Mouse (Mus musculus): ENCODE measurements around the gene Unc13b.
A peak's percentile ranks its signal among the peaks of the same experiment; 100 is the strongest.

Gene Unc13b

DNA sequence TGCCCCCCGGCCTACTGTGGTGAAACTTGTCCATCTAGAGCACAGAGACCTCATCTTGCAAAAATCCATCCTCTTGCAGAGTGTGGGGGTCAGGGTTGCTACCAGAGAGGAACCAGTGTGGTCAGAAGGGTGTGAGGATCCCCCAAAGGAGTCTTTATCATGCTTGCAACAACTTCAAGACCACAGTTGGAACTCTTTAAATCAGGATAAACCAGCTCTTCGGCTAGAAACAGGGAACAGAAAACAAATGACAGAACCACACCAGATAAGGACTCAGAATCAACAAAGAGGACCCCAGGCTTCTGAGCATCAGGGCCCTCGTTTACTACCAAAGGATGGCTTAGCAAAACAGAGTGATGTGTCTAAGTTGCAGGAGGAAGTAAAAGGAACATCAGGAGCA lies 157.7 kb downstream of the Unc13b start:
- DNase-seq (ENCODE audit: low read depth in 1 of 2, low spot score in 2 of 2), result no peak

DNA sequence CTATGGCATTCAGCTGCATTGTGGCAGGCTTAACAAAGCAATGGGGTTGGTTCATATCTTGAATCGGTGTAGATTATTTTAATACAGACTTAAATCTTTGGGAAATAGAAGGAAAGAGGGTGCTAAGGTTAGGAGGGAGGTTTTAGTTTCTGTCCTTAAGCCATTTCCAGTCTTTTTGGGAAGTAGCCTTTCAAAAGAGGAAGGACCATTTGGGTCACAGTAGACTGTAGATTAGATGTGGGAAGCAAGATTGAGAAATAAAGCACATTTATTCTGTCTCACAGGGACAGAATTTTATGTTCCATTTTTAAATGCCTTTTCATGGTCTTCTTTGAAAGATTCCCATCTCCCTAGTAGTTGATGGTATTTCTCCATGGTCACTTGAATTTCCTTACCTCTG lies 159.2 kb downstream of the Unc13b start:
- DNase-seq (ENCODE audit: low read depth in 1 of 2, low spot score in 2 of 2), result no peak

DNA sequence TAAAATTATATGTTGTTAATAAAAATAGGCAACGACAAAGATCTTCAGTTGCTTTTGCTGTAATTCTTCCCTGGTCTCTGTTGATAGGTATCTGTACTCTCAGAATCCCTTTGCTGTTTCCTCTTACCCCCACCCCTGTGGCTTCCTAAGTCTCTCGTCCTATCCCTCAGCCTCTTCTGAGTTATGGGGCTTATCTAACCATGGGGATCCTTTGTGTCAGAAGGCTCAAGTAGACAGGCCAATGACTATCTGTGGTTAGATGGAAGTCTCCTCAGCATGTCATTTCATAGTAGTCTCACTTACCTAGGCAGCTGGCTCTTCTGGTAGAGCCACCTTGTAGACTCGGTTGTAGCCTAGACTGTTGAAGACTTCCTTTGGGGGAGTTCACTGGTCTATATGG lies 173.1 kb downstream of the Unc13b start:
- no peak for DNase-seq (ENCODE audit: low read depth in 1 of 2, low spot score in 2 of 2)

DNA sequence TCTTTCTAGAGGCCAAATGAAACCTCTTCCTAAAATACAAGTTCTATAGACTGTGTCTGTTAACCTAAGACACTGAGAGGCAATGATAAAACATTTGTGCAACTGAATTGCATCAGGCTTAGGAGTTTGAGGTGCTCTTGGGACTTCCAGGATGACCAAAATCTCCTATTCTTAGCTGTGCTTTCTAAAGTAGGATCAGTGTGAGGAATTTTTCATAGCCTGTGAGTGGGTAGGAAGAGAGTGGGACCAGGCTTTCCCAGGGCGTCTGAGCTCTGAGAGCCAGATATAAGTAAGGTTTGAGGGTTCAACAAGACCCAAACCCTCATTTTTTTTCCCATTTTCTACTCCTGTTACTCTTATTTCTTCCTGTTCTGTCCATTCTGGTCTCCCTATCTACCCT lies 174.2 kb downstream of the Unc13b start:
- DNase-seq (ENCODE audit: low read depth in 1 of 2, low spot score in 2 of 2), result no peak

DNA sequence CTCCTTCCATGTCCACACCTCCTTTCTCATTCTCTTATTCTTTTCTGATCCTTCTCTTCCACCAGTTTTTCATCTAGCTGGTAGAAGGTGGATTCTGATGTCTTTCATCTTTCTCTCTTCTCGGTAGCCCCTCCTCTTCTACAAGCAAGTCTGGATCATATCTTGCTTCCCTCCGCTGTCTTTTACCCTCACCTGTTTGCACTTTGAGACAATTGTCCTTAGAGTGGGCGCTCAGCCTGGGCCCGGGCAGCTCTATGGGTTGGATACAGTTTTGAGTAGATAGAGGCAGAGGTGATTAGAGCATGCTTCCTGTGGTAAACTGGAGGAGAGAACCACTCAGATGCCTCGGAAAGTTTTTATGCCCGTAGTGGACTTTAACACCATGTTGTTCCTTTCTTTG lies 174.7 kb downstream of the Unc13b start:
- DNase-seq (ENCODE audit: low read depth in 1 of 2, low spot score in 2 of 2), result no peak

DNA sequence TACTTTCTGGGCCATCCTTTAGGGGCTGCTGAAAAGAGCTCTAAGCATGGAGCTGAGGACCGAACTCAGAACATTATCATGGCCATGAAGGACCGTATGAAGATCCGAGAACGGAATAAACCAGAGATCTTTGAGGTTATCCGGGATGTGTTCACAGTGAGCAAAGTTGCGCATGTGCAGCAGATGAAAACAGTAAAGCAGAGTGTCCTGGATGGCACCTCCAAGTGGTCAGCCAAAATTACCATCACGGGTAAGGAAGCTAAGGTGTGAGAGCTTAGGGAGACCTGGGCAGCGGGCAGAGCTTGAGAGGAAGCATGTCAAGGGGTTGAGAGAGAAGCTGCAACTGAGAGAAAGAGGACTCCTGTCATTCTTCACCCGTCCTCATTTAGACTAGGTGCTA lies 178.1 kb downstream of the Unc13b start:
- no peak for DNase-seq (ENCODE audit: low read depth in 1 of 2, low spot score in 2 of 2)

DNA sequence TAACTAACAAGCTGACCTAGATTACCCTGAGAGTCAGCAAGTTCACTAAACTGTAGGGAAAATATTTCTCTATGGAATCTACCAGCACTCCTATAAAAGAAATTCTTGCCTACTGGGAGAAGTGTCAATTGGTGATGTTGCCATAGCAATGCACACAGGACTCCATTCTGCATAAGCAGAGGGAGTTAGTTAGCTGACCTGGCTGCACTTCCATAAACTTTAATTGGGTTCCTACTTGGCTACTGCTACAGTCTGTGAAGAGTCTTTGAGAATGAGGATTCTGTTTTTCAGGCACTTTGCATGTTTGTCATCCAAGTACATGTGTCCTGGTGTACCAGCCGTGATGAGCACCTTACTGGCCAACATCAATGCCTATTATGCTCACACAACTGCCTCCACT lies 182.0 kb downstream of the Unc13b start:
- DNase-seq (ENCODE audit: low read depth in 1 of 2, low spot score in 2 of 2), result no peak

DNA sequence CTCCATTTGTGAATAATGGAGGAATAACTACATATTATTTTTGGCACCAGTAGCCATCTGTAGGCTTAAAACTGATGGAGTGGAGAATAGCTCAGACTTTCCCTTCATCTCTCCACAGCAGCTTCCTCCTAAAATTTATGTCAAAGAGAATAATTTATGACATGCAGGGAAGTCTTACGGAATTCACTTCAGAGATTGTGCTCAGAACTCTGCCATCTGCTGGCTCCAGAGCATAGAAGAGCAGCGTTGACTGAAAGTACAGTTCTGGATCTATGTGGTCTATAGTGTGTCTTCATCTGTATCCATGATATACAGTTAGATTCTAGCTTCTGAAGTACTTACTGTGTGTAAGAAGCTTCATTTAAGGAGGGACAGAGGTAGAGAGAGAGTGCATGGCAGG lies 185.3 kb downstream of the Unc13b start:
- DNase-seq (ENCODE audit: low read depth in 1 of 2, low spot score in 2 of 2), result no peak

DNA sequence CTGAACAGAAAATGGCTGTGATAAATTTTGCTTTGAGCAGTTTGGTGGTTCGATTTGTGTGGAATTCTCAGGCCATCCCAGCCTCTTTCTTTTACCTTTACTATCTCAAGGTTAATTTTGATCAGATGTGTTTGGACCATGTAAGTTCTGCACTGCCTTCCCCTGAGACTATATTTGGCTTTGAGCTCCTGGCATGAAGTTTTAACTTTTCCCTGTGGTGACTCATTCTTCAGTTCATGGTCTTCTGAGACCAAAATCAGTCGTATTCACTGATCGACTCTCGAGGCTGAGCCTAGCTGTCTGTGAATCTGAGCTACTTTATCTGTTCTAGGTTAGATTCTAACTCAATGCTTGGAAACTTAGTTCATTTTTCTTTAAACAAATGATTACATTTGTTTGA lies 187.0 kb downstream of the Unc13b start:
- no peak for DNase-seq (ENCODE audit: low read depth in 1 of 2, low spot score in 2 of 2)

DNA sequence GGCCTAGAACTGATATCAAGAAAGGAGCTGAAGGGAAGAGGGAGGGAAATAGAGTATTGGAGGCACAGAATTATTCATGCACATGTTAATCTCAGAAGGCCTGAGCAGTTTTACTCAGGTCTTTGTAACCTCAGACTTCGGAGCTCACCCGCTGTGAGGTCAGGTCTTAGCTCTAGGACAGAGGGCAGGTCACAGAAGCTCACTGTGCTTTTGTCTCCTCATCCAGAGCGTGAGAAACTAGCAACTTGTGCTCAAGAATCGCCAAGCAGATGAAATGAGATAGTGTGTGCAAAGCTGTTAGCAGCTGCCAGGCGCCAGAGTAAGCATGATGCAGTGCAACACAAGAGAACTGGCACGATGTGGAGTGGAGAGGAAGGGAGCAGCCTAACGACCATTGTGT lies 189.3 kb downstream of the Unc13b start:
- no peak for DNase-seq (ENCODE audit: low read depth in 1 of 2, low spot score in 2 of 2)

DNA sequence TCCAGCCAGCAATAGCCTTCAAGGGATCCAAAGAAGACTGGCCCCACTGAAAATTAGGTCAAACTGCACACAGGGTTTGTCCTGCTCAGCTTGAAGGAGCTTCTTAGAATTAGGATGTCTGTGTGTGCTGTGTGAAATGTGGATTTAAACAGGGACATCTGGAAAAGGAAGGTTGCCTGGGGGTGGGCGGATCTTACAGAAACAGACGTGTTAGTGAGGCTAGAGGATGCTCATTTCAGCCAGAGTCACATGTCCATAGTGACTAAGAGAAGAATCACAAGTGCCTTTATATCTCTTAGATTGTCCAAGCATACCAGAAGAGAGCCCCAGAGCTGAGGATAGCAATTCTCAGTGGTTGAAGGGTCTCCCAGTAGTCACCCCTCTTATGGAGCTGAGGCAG lies 190.2 kb downstream of the Unc13b start:
- DNase-seq (ENCODE audit: low read depth in 1 of 2, low spot score in 2 of 2), result no peak

DNA sequence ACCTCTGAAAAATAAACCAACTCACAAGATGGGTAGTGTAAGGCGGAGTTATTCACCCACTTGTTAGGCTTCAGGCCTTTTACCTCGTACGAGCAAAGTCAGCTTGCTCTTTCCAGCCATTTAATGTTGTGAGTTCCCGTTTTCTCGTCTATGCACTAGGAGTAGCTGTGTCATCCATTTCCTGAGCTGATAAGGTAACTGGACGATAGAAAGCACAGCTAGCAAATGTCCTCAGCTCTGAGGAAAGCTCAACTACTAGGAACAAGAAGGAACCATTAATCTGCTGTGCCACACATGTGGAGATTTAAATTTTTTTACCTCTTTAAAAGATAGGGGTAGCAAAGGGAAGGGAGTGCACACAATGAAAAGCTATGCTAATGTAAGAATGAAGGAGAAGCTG lies 192.5 kb downstream of the Unc13b start:
- no peak for DNase-seq (ENCODE audit: low read depth in 1 of 2, low spot score in 2 of 2)

DNA sequence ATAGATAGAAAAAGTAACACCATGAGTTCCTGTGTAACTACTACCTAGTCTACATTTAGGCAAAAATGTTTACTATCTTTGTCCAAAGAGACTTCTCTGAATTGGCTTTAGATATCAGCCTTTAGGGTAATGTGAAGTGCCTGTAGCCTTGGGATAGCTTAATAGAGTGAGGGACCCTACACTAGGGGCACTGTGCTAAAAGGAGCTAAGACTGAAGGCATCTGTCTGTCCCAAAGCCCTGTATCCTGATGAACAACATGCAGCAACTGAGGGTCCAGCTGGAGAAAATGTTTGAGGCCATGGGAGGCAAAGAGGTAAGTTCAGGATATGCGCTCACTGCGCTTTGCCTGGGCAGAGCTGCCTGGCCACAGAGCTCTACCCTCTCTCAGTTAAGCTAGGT lies 198.3 kb downstream of the Unc13b start:
- DNase-seq (ENCODE audit: low read depth in 1 of 2, low spot score in 2 of 2), result no peak

DNA sequence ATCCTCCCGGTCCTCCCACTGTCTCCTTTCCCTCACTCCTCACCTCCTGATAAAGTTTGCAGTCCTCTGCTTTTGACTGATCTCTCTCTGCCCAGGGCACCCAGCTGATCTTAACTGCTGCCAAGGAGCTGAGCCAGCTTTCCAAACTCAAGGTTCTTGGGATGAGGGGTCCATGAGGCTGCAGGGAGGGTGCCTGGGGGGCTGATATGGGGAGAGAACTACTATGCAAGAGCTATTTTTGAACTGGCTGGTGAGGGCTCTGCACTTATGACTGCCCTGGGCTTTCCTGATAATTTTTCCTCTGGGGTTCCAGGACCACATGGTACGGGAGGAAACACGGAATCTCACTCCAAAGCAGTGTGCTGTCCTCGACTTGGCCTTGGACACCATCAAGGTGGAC lies 199.8 kb downstream of the Unc13b start:
- DNase-seq (ENCODE audit: low read depth in 1 of 2, low spot score in 2 of 2), result no peak

DNA sequence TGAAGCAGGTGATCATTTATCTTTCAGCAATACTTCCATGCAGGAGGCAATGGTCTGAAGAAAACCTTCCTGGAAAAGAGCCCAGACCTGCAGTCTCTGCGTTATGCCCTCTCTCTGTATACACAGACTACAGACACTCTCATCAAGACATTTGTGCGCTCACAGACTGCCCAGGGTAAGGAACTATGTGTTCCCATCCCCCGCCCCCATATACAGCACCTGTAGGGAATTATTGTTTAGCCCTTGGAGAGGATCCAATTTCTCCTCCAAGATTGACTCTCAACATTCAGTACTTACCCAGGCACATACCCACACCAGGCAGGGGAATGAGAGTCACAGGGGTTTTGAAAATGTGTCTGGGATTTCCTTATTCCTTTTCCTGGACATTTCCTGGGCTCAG lies 200.7 kb downstream of the Unc13b start:
- no peak for DNase-seq (ENCODE audit: low read depth in 1 of 2, low spot score in 2 of 2)

DNA sequence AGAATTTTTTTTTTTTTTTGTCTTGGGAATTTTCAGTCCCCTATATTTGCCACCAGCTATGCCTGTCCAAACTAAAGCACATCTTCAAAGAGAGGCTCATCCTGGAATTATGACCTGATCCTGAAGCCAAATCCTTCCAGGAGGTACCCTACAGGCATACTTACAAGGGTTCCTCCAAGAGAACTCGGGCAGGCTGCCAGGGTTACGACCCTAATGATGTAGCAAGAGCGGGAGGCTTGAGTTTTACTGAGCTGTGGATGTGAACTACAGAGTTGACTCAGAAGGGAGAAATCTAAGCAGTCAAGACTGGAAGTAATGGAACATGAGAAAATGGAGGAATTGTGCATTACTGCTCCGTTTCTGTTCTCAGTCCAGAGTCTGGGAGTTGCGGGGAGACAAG lies 201.3 kb downstream of the Unc13b start:
- no peak for DNase-seq (ENCODE audit: low read depth in 1 of 2, low spot score in 2 of 2)

DNA sequence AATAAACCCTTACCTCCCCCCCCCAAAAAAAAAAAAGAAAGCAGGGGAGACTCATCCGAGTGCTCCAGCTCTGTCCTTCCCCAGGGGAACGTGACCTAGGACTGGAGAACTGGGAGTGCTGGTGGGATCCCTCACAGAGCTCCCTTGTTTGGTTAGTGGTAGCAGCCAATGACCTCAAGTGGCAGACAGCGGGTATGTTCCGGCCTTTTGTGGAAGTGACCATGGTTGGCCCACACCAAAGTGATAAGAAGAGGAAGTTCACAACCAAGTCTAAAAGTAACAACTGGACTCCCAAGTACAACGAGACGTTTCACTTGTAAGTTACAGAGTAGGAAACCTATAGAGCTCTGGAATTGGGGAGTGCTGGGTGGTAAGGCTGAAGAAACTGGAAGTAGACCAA lies 204.1 kb downstream of the Unc13b start:
- peak in 1 of 2 experiments; percentile 9 for DNase-seq (ENCODE audit: low read depth in 1 of 2, low spot score in 2 of 2)

DNA sequence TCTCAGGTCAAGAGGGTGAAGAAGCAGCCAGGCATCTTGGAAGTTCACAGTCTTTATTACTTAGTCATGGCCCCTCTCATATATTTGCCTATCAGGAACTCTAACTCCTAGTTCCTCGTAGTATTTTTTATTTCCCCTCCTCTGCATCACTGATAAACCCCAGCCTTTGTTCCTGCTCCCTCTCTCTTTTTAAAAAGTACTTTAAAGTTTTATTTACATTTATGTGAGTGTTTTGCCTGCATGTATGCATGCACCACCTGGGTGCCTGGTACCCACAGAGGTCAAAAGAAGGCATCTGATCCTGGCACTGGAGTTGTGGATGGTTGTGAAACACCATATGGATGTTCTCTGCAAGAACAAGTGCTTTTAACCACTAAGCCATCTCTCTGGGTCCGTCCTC lies 207.4 kb downstream of the Unc13b start:
- DNase-seq (ENCODE audit: low read depth in 1 of 2, low spot score in 2 of 2), result no peak

DNA sequence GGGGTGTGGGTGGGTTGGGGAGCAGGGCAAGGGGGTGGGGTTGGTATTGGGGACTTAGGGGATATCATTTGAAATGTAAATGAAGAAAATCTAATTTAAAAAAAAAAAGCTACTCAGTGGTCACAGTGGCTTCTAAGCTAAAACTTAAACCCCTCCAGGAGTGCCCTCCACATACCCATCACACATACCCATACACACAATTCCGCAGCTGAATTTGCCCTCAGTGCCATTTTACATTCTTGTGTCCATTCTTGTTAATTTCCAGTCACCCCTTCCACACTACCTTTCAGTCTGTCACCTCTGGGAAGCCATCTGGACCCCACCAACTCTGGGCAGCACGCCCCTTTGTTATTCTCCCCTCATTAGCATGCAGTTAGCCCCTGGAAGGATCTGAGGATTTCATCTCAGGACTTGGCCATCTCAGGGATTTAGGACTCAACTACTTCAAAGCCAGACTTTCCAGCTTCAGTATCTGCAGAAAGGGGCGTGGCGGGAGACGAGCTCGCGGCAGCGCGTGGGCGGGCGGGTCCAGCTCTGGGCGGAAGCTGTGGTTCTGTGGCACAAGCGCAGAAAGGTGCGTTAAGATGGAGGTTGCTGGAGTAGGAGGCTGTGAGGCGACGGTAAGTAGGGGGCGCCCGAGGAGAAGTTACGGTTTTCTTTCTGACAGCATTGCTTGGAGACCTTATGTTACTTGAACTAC lies 208.0 kb downstream of the Unc13b start, which contains the start of gene Atp8b5:
Atp8b5 (plus strand) TSS at position 537 of the 700 bp plus-strand sequence.
- DNase-seq (ENCODE audit: low read depth in 1 of 2, low spot score in 2 of 2), result peak in 1 of 2 experiments; percentile 10

DNA sequence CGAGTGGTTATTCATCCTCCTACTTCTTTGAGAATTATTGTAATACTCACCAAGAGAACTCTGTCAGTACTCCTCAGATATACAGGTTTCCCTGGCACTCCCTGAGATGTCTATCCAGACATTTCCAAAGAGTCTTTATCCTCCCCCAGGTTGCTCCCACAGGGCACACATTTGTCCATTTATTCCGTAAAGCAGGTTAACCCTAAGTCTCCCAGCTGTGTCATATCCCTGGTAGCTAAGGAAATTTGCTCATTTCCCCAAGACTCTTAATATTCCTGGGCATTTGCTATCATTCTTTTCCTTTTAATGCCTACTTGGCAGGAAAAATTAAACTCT lies 208.5 kb downstream of the Unc13b start:
- DNase-seq (ENCODE audit: low read depth in 1 of 2, low spot score in 2 of 2), result no peak

DNA sequence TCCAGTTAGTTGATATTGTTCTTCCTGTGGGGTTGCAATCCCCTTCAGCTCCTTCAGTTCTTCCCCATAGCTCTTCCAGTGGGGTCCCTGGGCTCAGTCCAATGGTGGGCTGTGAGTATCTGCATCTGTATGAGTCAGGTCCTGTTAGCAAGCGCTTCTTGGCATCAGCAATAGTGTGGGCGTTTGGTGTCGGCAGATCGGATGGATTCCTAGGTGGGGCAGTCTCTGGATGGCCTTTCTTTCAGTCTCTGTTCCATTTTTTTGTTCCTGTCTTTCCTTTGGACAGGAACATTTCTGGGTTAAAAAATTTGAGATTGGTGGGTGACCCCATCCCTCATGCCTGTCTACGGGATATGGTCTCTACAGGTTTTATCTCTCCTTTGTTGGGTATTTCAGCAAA lies 226.7 kb downstream of the Unc13b start:
- no peak for DNase-seq (ENCODE audit: low read depth in 1 of 2, low spot score in 2 of 2)

DNA sequence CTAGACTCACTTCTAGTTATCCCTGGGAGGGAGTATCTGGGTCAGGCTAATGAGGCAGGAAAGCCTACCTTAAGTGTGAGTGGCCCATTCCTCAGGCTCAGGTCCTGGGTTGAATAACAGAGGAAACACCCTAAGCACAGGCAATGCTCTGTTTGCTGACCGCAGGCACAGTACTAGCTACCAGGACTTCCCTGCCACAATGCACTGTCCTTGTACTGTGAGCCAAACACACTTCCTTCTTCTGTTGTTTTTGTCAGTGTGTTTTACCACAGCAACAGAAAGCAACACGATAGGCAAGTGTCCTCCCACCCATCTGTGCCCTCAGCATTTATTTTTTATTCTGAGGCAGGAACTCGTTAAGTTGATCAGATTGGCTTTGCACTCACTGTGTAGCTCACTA lies 228.6 kb downstream of the Unc13b start:
- no peak for DNase-seq (ENCODE audit: low read depth in 1 of 2, low spot score in 2 of 2)

DNA sequence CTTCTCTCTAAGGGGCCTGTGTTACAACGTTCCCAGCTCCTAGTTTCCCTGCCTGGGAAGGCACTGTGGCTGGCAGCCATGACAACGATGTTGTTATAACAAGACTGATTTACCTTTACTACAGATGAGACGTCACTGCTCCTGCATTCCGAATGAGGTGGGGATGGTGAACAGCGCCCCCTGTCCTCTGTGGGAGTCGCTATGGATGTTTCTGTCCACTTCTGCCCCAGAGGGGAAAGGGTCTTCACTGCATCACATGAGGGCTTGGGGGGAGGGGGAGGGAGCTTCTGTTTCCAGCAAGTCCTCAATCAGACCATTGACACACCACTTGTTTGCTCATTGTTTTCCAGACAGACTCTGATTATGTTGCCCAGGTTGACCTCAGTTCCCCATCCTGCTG lies 235.2 kb downstream of the Unc13b start:
- DNase-seq (ENCODE audit: low read depth in 1 of 2, low spot score in 2 of 2), result no peak

Data from monocyte, adult 2 months (primary cell).